Comparison of ENCODE assay signal across 8 mouse cellular contexts in the genomic region with DNA sequence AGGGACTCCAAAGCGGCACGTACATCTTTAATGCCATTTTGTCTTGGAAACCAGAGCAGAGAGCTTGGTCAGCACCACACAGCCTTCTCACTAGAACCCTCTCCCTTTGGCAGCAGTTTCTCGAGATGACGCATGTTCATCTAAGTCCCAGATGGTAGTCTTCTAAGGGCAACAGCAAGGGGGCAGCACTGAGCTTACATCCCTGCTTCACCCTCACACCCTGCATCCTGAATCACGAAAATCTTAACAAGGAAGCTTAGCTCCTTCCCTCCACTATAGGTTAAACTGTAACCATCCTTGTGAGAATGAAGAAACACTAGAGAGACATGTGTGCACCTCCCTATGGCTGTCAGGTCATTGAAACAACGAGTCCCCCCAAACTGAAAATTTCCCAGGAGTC.
DNase-seq lines count a peak whose midpoint lies in the region; TF ChIP-seq lines count a peak whose summit lies in the region.

No protein-coding gene starts in this region.

- H3K36me3 ChIP-seq in heart, adult 2 months (ENCODE audit: control insufficient read depth, insufficient read depth, low read length): no peaks in the 10 kb centered on the region

- peak; percentile 62 for TF ChIP-seq CTCF in heart, adult 2 months (IDR thresholded peaks at IDR 0.05)
- peak; percentile 58; the same call in 1 of the 2 replicates for TF ChIP-seq CTCF in bone marrow, adult 2 months (IDR thresholded peaks at IDR 0.05; ENCODE audit: control insufficient read depth, insufficient read depth, low read length)
- peak; percentile 56; the same call in 1 of the 2 replicates for TF ChIP-seq CTCF in embryonic fibroblast, embryonic 13.5 days (IDR thresholded peaks at IDR 0.05; ENCODE audit: borderline replicate concordance, insufficient read depth, low read length)

- H3K4me3 ChIP-seq in heart, adult 2 months: no peak overlapping the region
- no peak overlapping the region for H3K4me3 ChIP-seq in bone marrow, adult 2 months (replicated peaks; ENCODE audit: control insufficient read depth, low read depth, low read length)
- no peak overlapping the region for H3K4me3 ChIP-seq in embryonic fibroblast, embryonic 13.5 days (ENCODE audit: insufficient read depth, low read length)

- no peak for TF ChIP-seq EP300 in heart, adult 2 months (IDR thresholded peaks at IDR 0.05; ENCODE audit: insufficient read depth, low read depth, low read length)

- 27% methylated on average over 6 of the region's 6 CpGs for WGBS in heart, adult 2 months
- 25% methylated on average over 6 of the region's 6 CpGs for WGBS in bone marrow, adult 2 months

- H3K79me2 ChIP-seq in heart, adult 2 months (replicated peaks; ENCODE audit: control insufficient read depth, insufficient read depth, low read length): no peaks in the 10 kb centered on the region

- no peak overlapping the region for H3K9ac ChIP-seq in heart, adult 2 months (ENCODE audit: low read depth, low read length)

- no peaks in the 10 kb centered on the region for H3K27me3 ChIP-seq in heart, adult 2 months (ENCODE audit: control insufficient read depth, insufficient read depth, low read length)

- intact Hi-C loops in heart, adult 2 months (cut with DNase I): no loop called here

- no peaks in the 10 kb centered on the region for H3K4me1 ChIP-seq in heart, adult 2 months (ENCODE audit: control insufficient read depth, insufficient read depth, low read length)
- no peaks in the 10 kb centered on the region for H3K4me1 ChIP-seq in bone marrow, adult 2 months (ENCODE audit: control insufficient read depth, insufficient read depth, low read length)
- H3K4me1 ChIP-seq in embryonic fibroblast, embryonic 13.5 days (ENCODE audit: control insufficient read depth, insufficient read depth, low read length): no peaks in the 10 kb centered on the region

- peak in 1 of 2 experiments; percentile 22 for DNase-seq in heart, adult 2 months
- no peak for DNase-seq in heart, adult 8-10 months (ENCODE audit: low spot score)
- peak; percentile 48 for DNase-seq in A20 (ENCODE audit: low read depth, low spot score)
- DNase-seq in kidney, postnatal 4 days: peak; percentile 70 to 76
- DNase-seq in lung, postnatal 25 days (ENCODE audit: low spot score): peak; percentile 12
- peak; percentile 83 for DNase-seq in thymus, postnatal 4 days

- TF ChIP-seq POLR2A in heart, adult 2 months (IDR thresholded peaks at IDR 0.05; ENCODE audit: insufficient read depth, low read depth, low read length): no peak
- TF ChIP-seq POLR2A in bone marrow, adult 2 months (IDR thresholded peaks at IDR 0.05; ENCODE audit: borderline replicate concordance, control insufficient read depth, low read depth, low read length): no peak
- no peak for TF ChIP-seq POLR2A in embryonic fibroblast, embryonic 13.5 days (IDR thresholded peaks at IDR 0.05; ENCODE audit: low read depth, low read length)

- no peak overlapping the region for H3K27ac ChIP-seq in heart, adult 2 months
- no peak overlapping the region for H3K27ac ChIP-seq in bone marrow, adult 2 months (ENCODE audit: control insufficient read depth, insufficient read depth, low read depth, low read length, poor library complexity)
- no peak overlapping the region for H3K27ac ChIP-seq in embryonic fibroblast, embryonic 13.5 days (ENCODE audit: insufficient read depth, low read length)
